Mouse (Mus musculus): ENCODE measurements around the gene Evx2.

The Evx2 gene

GRCm38 (mm10) chr2:74659507-74660005, at the start of gene Evx2:
Gene Evx2, minus strand, starts transcription at chr2:74659557.
- no peak for DNase-seq (ENCODE audit: low spot score in 2 of 2)

- no peak for DNase-seq (ENCODE audit: low spot score in 2 of 2)
Measured at GRCm38 (mm10) chr2:74708676-74709075, 49.3 kb upstream of the Evx2 start.

GRCm38 (mm10) chr2:74707599-74707998, 48.2 kb upstream of the Evx2 start:
- DNase-seq (ENCODE audit: low spot score in 2 of 2): no peak

GRCm38 (mm10) chr2:74706393-74706960, 47.1 kb upstream of the Evx2 start:
- no peak for DNase-seq (ENCODE audit: low spot score in 2 of 2)

- no peak for DNase-seq (ENCODE audit: low spot score in 2 of 2)
Measured at GRCm38 (mm10) chr2:74705467-74706089, 46.2 kb upstream of the Evx2 start.

GRCm38 (mm10) chr2:74704999-74705466, 45.7 kb upstream of the Evx2 start:
- no peak for DNase-seq (ENCODE audit: low spot score in 2 of 2)

GRCm38 (mm10) chr2:74704393-74704998, 45.1 kb upstream of the Evx2 start, which contains the start of gene Hoxd8:
Gene Hoxd8, plus strand, starts transcription at chr2:74704615.
- no peak for DNase-seq (ENCODE audit: low spot score in 2 of 2)

GRCm38 (mm10) chr2:74703720-74704392, 44.5 kb upstream of the Evx2 start:
- no peak for DNase-seq (ENCODE audit: low spot score in 2 of 2)

- DNase-seq (ENCODE audit: low spot score in 2 of 2): no peak
Measured at GRCm38 (mm10) chr2:74703317-74703716, 44.0 kb upstream of the Evx2 start.

- no peak for DNase-seq (ENCODE audit: low spot score in 2 of 2)
Measured at GRCm38 (mm10) chr2:74702820-74703219, 43.5 kb upstream of the Evx2 start.

- DNase-seq (ENCODE audit: low spot score in 2 of 2): peak; percentile 20 to 73
Measured at GRCm38 (mm10) chr2:74701949-74702819, 42.8 kb upstream of the Evx2 start.

GRCm38 (mm10) chr2:74700546-74701112, 41.3 kb upstream of the Evx2 start:
- no peak for DNase-seq (ENCODE audit: low spot score in 2 of 2)

- no peak for DNase-seq (ENCODE audit: low spot score in 2 of 2)
Measured at GRCm38 (mm10) chr2:74699664-74700545, 40.5 kb upstream of the Evx2 start.

GRCm38 (mm10) chr2:74699053-74699430, 39.7 kb upstream of the Evx2 start:
- no peak for DNase-seq (ENCODE audit: low spot score in 2 of 2)

- no peak for DNase-seq (ENCODE audit: low spot score in 2 of 2)
Measured at GRCm38 (mm10) chr2:74698201-74699052, 39.1 kb upstream of the Evx2 start.

GRCm38 (mm10) chr2:74697567-74698121, 38.3 kb upstream of the Evx2 start, which contains the start of gene Hoxd9:
Gene Hoxd9, plus strand, starts transcription at chr2:74697727.
- no peak for DNase-seq (ENCODE audit: low spot score in 2 of 2)

- no peak for DNase-seq (ENCODE audit: low spot score in 2 of 2)
Measured at GRCm38 (mm10) chr2:74696442-74697335, 37.3 kb upstream of the Evx2 start.
